Mouse (Mus musculus) activated CD4-positive, CD25-positive, alpha-beta regulatory T cell (primary cell): Measurements from ENCODE around the gene Zbbx. TPM values are rescaled to one million over a fixed set of nuclear protein-coding genes. Genes with fewer than 3 reads are reported as not detected.

Source experiments
- polyA plus RNA-seq, 2 experiments: library from polyadenylated mRNA; unstranded; fragments of 100-300 nt; shearing (Covaris generic); gene quantifications; one replicate each; pipeline ENCODE4 v1.2.1; 2017

Gene Zbbx
- under 1 TPM in 1 of 2 experiments, not detected in 1; 0.07 TPM for polyA plus RNA-seq

DNA sequence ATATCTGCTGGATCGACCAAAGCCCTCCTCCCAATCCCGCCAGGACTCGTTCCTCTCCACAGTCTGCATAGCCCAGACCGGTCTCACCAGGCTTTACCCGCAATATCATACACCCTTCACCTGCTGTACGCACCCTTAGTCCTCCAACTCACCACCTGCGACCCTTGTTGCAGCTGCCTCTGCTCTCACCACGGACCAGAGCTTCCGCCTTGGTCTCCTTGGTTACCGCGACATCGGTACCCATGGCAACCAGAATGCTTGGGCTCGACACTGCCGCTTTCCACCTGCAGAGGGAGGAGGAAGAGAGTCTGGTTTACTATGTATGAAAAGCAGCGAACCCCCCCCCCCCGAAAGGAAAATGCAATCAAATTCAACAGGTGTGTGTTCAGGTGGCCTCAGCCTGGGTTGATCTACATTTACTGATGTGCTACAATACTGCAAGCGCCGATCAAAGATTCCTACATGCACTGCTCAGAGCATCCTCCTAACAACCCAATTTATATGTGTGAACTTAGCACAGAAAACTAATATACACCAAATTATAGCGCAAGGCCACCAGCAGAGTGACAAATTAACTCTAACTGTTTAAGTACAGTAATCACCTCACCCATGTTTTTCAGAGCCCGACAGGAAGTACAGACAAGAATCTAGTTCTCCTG, at the start of gene Zbbx:
Gene Zbbx, minus strand, starts transcription at position 197 of the 659 bp plus-strand sequence.

Other genes with a start within 250 kb of the Zbbx start
- not detected for gene Serpini2, start 105.0 kb upstream of the Zbbx start, polyA plus RNA-seq